Mouse (Mus musculus) thymus, postnatal 10 days (tissue): ENCODE results near the gene Hsd17b11.
"Not testable (repeated sequence)": the region's sequence is repeated elsewhere in the genome, so short reads cannot be mapped to it uniquely, and the experiment has no call there.

ENCODE experiments used
- DNase-seq, 2 experiments: peaks; one replicate each; pipeline ENCODE4 v3.0.0; 2021; ENCODE audit warnings: low spot score in 2 of 2

The Hsd17b11 gene

DNA sequence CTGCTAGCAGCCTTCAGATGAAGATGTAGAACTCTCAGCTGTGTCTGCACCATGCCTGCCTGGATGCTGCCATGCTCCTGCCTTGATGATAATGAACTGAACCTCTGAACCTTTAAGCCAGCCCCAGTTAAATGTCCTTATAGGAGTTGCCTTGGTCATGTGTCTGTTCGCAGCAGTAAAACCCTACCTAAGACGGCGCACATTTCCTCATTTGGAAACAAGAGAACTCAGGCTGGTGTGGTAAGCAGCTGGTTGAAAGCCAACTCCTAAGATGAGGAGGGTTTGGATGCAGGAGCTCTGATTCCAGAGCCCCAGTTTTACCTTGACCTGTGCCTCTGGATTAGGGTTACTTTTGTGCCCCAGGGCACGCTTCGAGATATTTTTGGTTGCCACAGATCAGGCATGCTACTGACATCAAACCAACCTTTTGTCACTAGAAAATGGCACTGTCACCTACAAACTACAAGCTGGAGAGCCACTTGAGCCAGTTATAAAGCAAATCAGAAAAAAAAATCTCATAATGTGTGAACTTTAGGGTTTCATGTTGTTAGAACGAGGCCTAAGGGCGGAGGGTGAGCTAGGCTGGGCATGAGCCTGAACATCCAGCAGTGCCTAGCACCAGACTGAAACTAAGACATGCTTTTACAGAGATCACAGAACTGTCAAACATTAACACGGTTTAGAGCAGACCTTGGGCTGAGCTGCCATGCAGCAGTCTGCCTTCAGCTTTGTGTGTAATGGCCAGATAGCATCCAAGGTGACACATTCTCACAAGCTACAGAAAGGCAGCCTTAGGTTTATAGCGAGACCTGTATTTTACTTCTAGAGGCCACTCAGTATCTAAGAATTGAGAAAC lies 40.8 kb downstream of the Hsd17b11 start:
- DNase-seq = no peak

DNA sequence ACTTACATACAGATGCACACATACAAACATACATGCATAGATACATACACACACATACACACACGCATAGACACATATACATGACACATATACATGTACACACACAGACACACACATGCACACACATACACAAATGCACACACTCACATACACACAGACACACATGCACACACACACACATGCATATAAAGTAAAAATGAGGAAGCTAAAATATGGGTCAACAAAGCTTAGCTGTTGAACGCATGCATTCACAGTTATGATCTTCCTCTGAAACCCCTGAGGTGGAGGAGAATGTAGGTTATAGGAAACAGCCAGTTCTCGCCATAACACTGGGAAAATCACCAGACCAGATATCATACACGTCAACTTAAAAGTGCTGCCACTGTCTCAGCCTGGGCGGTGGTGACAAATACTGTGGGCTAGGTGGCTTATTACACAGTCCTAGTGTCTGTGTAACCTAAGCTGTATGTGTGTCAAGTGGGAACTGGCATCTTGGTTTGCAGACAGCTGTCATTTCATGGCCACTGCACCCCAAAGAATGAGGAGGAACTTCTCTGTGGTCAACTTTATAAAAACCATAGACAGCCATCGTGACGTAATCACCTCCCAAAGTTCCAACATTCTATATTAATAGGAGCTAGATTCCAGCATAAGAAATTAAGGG lies 43.7 kb downstream of the Hsd17b11 start:
- DNase-seq = no peak

GRCm38 (mm10) chr5:103977297-103977696 lies 44.4 kb downstream of the Hsd17b11 start, which contains the start of gene Hsd17b13:
Gene Hsd17b13, minus strand, starts transcription at chr5:103977410.
- DNase-seq = no peak

- DNase-seq = no peak
These were observed 46.0 kb downstream of the Hsd17b11 start for GRCm38 (mm10) chr5:103975736-103976135.

- no peak for DNase-seq
These were observed 48.9 kb downstream of the Hsd17b11 start for GRCm38 (mm10) chr5:103972801-103973200.

DNA sequence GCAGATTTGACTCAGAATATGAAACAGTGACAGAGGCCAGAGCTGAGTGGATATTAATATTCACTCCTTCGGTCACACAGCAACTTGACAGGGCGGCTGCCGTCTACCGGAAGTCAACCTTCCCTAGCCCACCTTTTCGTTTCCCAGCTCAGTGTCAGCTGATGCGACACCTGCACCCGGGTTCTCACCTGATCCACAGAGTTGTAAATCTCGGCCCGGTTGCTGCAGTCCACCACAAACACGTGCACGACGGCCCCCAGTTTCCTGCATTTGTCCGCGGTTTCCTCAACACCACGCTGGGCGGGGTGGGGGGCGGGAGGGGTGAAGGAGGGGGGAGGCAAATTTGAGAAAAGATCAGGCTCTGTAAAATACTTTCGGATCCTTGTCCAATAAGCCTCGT lies 49.3 kb downstream of the Hsd17b11 start:
- no peak for DNase-seq

- no peak for DNase-seq
These were observed 50.7 kb downstream of the Hsd17b11 start for GRCm38 (mm10) chr5:103971051-103971450.

GRCm38 (mm10) chr5:103962935-103963429 lies 58.7 kb downstream of the Hsd17b11 start:
- no peak for DNase-seq

GRCm38 (mm10) chr5:103954638-103955037 lies 67.1 kb downstream of the Hsd17b11 start:
- DNase-seq = no peak

- DNase-seq = no peak
These were observed 68.3 kb downstream of the Hsd17b11 start for GRCm38 (mm10) chr5:103953135-103954083.

DNA sequence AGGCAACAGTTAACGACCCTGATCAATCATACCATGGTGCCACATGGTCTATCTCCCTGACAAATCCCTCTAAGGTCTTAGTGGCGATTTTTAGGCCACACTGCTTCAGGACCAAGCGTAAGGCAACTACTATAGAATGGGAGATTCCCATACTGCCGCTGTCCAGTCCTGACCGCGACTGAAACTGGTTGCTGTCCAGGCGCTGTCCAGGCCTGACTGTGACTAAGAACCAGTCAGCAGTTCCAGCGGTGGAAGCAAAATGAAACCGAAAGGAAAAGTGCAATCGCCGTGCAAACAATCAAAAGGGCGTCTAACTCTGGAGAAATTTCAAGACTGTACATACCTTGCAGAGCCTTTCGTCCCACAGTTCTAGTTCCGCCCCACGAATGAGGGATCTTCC lies 71.6 kb downstream of the Hsd17b11 start:
- DNase-seq = not testable (repeated sequence)

DNA sequence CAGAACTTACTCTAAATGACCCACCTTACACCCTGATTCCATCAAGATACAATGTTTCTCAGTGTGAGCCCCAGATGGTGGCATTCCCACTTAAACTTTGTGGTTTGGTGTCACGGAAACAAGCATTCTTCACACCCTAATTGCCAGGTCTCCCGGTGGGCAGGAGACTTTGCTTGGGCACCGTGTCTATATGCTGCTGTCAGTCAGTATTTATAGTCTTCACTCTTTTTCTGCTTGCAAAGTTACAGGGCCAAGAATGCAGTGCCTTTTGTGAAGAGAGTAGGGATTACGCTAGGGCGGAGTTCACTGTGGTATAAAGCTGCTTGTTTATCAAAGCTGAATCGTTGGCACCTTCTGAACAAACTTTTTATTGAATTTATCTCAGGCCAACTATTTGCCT lies 78.5 kb downstream of the Hsd17b11 start:
- no peak for DNase-seq

DNA sequence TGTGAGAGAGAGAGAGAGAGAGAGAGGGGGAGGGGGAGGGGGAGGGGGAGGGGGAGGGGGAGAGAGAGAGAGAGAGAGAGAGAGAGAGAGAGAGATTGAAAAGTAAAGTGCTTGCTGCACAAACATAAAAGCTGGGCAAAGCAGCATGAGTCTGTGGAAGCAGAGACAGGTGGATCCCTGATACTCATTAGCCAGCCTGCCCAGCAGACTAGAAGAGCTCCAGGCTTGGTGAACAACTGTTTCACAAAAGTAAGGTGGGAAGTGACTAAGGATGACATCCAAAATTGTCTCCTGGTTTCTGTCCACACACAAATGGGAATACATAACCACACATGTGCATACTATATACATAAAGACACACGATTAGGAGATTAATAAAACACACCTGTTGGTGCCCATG lies 81.9 kb downstream of the Hsd17b11 start:
- DNase-seq = no peak
